Mouse (Mus musculus): ENCODE results near the gene Cpsf4.

DNA sequence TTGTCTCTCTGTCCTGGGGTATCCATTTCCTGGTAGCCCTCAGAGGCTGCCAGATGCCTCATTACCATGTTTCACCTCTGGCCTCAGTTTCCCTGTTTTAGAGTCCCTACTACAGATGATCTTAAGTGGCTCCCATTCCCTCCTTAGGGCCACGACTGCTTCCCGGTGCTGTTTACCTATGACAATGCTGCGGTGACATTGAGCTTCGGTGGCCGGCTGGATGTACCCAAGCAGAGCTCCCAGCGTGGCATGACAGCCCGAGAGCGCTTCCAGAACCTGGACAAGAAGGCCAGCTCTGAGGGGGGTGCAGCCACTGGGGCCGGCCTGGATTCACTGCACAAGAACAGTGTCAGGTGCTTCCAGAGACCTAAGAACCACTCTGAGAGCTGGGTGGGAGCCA lies 40.4 kb upstream of the Cpsf4 start:
- TF ChIP-seq POLR2A (IDR thresholded peaks at IDR 0.05; ENCODE audit: insufficient read depth, low read depth, low read length) = no peak
- TF ChIP-seq EP300 (IDR thresholded peaks at IDR 0.05; ENCODE audit: insufficient read depth, low read depth, low read length) = no peak
